8 mouse cellular contexts compared by ENCODE assay signal in the genomic region with DNA sequence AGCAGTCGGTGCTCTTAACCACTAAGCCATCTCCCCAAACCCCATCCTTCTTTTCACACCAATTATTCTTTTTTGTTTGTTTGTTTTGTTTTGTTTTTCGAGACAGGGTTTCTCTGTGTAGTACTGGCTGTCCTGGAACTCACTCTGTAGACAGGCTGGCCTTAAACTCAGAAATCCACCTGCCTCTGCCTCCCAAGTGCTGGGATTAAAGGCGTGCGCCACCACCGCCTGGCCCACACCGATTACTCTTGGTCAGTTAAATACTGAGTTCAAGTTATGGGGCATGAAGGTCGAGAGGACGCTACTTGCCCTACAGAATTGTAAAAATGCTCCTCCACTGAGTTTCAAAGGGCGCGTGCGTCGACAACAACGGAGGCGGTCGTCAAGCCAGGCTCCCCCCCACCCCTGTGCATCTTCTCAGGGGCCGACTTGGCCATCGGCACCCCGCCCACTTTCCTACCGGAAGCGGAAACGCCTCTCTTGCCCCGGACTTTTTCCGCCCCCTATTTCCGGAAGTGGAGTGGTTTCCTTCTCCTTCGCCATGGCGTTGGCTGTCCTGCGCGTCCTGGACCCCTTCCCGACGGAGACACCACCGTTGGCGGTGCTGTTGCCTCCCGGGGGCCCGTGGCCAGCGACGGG. TPM values are rescaled to one million over a fixed set of nuclear protein-coding genes. Genes with fewer than 3 reads are reported as not detected.
DNase-seq lines count a peak whose midpoint lies in the region; ATAC-seq lines count a peak whose summit lies in the region.

A gene (plus strand): TSS at position 505 of the 639 bp plus-strand sequence.

- H3K27me3 ChIP-seq in forebrain, embryonic 11.5 days (ENCODE audit: control insufficient read depth, insufficient read depth, low read length): no peaks in the 10 kb centered on the region
- H3K27me3 ChIP-seq in heart, embryonic 16.5 days (ENCODE audit: control insufficient read depth, insufficient read depth, low read length): no peaks in the 10 kb centered on the region
- H3K27me3 ChIP-seq in liver, embryonic 15.5 days: 0 out of 2 replicates have a peak, but pooled peaks cover 7% of the 10 kb centered on the region
- no peaks in the 10 kb centered on the region for H3K27me3 ChIP-seq in neural tube, embryonic 12.5 days (replicated peaks)

- peak; percentile 88 to 90 for DNase-seq in CD8-positive naive resting alpha-beta T cell, adult 2 months (ENCODE audit: low read depth in 2 of 2, low spot score in 2 of 2)
- DNase-seq in c-Kit-positive CD71-negative TER-119-negative erythroid progenitor cells, embryonic 14.5 days (ENCODE audit: low read depth): peak; percentile 93
- peak; percentile 93 for DNase-seq in forebrain, embryonic 11.5 days (ENCODE audit: low spot score)
- peak; percentile 96 to 98 for DNase-seq in kidney, postnatal 36 days
- peak; percentile 91 for DNase-seq in telencephalon, adult 2 months (ENCODE audit: low read depth, low spot score)

- H3K36me3 ChIP-seq in forebrain, embryonic 11.5 days (ENCODE audit: control insufficient read depth, insufficient read depth, low read length): no peaks in the 10 kb centered on the region; the same call in 1 of the 2 replicates
- peaks cover 14% of the 10 kb centered on the region for H3K36me3 ChIP-seq in heart, embryonic 16.5 days (ENCODE audit: control insufficient read depth, insufficient read depth)
- H3K36me3 ChIP-seq in liver, embryonic 15.5 days (replicated peaks): peaks cover 24% of the 10 kb centered on the region
- H3K36me3 ChIP-seq in neural tube, embryonic 12.5 days: peaks cover 26% of the 10 kb centered on the region

- peaks cover 9% of the 10 kb centered on the region for H3K4me1 ChIP-seq in forebrain, embryonic 11.5 days (replicated peaks; ENCODE audit: control insufficient read depth, insufficient read depth, low read length)
- H3K4me1 ChIP-seq in heart, embryonic 16.5 days (ENCODE audit: control insufficient read depth, insufficient read depth, low read length): peaks cover 12% of the 10 kb centered on the region
- H3K4me1 ChIP-seq in liver, embryonic 15.5 days (replicated peaks): peaks cover 39% of the 10 kb centered on the region
- peaks cover 20% of the 10 kb centered on the region for H3K4me1 ChIP-seq in neural tube, embryonic 12.5 days

- H3K4me2 ChIP-seq in forebrain, embryonic 11.5 days (ENCODE audit: low read depth, low read length, severe bottlenecking): peak within 1 kb of the TSS; percentile 100
- peak within 1 kb of the TSS; percentile 95 for H3K4me2 ChIP-seq in heart, embryonic 16.5 days (ENCODE audit: low read depth, low read length)
- peak within 1 kb of the TSS; percentile 89 for H3K4me2 ChIP-seq in liver, embryonic 15.5 days
- peak within 1 kb of the TSS; percentile 100 for H3K4me2 ChIP-seq in neural tube, embryonic 12.5 days (replicated peaks)

- WGBS in forebrain, embryonic 11.5 days: 11% methylated on average over 36 of the region's 36 CpGs
- WGBS in heart, embryonic 16.5 days: 8% methylated on average over 36 of the region's 36 CpGs
- WGBS in liver, embryonic 15.5 days (ENCODE audit: insufficient replicate concordance): 7% methylated on average over 36 of the region's 36 CpGs
- 9% methylated on average over 36 of the region's 36 CpGs for WGBS in neural tube, embryonic 12.5 days

- H3K9ac ChIP-seq in forebrain, embryonic 11.5 days (ENCODE audit: low read length): peak within 1 kb of the TSS; percentile 83
- H3K9ac ChIP-seq in heart, embryonic 16.5 days (ENCODE audit: low read length): peak within 1 kb of the TSS; percentile 92
- H3K9ac ChIP-seq in liver, embryonic 15.5 days: peak within 1 kb of the TSS; percentile 96
- H3K9ac ChIP-seq in neural tube, embryonic 12.5 days: peak within 1 kb of the TSS; percentile 94

- peak within 1 kb of the TSS; percentile 98 for H3K4me3 ChIP-seq in forebrain, embryonic 11.5 days (ENCODE audit: low read depth, low read length)
- H3K4me3 ChIP-seq in heart, embryonic 16.5 days (ENCODE audit: low read length): peak within 1 kb of the TSS; percentile 94
- peak within 1 kb of the TSS; percentile 99 for H3K4me3 ChIP-seq in liver, embryonic 15.5 days (replicated peaks)
- peak within 1 kb of the TSS; percentile 100 for H3K4me3 ChIP-seq in neural tube, embryonic 12.5 days

- H3K9me3 ChIP-seq in forebrain, embryonic 11.5 days (ENCODE audit: control insufficient read depth, low read length): no peaks in the 10 kb centered on the region
- H3K9me3 ChIP-seq in heart, embryonic 16.5 days (replicated peaks; ENCODE audit: control insufficient read depth, low read length): no peaks in the 10 kb centered on the region
- H3K9me3 ChIP-seq in liver, embryonic 15.5 days (replicated peaks): no peaks in the 10 kb centered on the region
- no peaks in the 10 kb centered on the region for H3K9me3 ChIP-seq in neural tube, embryonic 12.5 days

- ATAC-seq in forebrain, embryonic 11.5 days (replicated peaks; ENCODE audit: low FRiP score): peak; percentile 85
- ATAC-seq in heart, embryonic 16.5 days (replicated peaks; ENCODE audit: extremely low read depth, insufficient read depth, low FRiP score): peak; percentile 87
- ATAC-seq in liver, embryonic 15.5 days (ENCODE audit: insufficient read depth): peak; percentile 82
- peak; percentile 89 for ATAC-seq in neural tube, embryonic 12.5 days (ENCODE audit: low FRiP score, low read depth)

- H3K27ac ChIP-seq in forebrain, embryonic 11.5 days (ENCODE audit: low read depth, low read length): no peak within 1 kb of the TSS
- peak within 1 kb of the TSS; percentile 81 for H3K27ac ChIP-seq in heart, embryonic 16.5 days (ENCODE audit: low read length)
- H3K27ac ChIP-seq in liver, embryonic 15.5 days (replicated peaks): peak within 1 kb of the TSS; percentile 80
- peak within 1 kb of the TSS; percentile 7; the same call in 1 of the 2 replicates for H3K27ac ChIP-seq in neural tube, embryonic 12.5 days

RNA-seq across cellular contexts. Expression of the gene that starts here (rescaled TPM):
- polyA plus RNA-seq in forebrain, embryonic 11.5 days (2014; fragmentation: Nextera tagmentation; extraction: Ambion mirVana): 21.4 and 22.7 TPM in 2 replicates
- 13.3 and 15.1 TPM in 2 replicates for polyA plus RNA-seq in heart, embryonic 16.5 days (2015; fragmentation: Nextera tagmentation; extraction: Ambion mirVana)
- polyA plus RNA-seq in liver, embryonic 15.5 days (2015; fragmentation: Nextera tagmentation; extraction: Ambion mirVana): 9.7 and 11.9 TPM in 2 replicates
- 35.8 and 36.9 TPM in 2 replicates for polyA plus RNA-seq in neural tube, embryonic 12.5 days (2016; fragmentation: Nextera tagmentation; extraction: Ambion mirVana)
